Mouse (Mus musculus): Measurements from ENCODE around the gene 1700028K03Rik. TPM values are rescaled to one million over a fixed set of nuclear protein-coding genes. Genes with fewer than 3 reads are reported as not detected.

1700028K03Rik gene
- polyA plus RNA-seq, 1 experiment from 2014 or later = 0.20 TPM

- ATAC-seq (ENCODE audit: low FRiP score) (no peak), DNase-seq (ENCODE audit: low spot score) (no peak)
- Histone ChIP-seq H3K27ac (no peak overlapping the region), H3K4me3 (replicated peaks; ENCODE audit: low read length) (no peak overlapping the region), H3K9me3 (ENCODE audit: control insufficient read depth, low read length) (no peaks in the 10 kb centered on the region), H3K4me1 (replicated peaks; ENCODE audit: control insufficient read depth, insufficient read depth, low read length) (peaks cover 15% of the 10 kb centered on the region), H3K27me3 (ENCODE audit: control insufficient read depth, insufficient read depth, low read length) (no peaks in the 10 kb centered on the region), H3K4me2 (replicated peaks) (no peak overlapping the region), H3K9ac (no peak overlapping the region), H3K36me3 (replicated peaks; ENCODE audit: control insufficient read depth, insufficient read depth) (peaks cover 29% of the 10 kb centered on the region)
- WGBS = 87% methylated on average over 1 of the region's 1 CpGs
Observed at GRCm38 (mm10) chr5:107500741-107501140, 33.8 kb upstream of the 1700028K03Rik start.

DNA sequence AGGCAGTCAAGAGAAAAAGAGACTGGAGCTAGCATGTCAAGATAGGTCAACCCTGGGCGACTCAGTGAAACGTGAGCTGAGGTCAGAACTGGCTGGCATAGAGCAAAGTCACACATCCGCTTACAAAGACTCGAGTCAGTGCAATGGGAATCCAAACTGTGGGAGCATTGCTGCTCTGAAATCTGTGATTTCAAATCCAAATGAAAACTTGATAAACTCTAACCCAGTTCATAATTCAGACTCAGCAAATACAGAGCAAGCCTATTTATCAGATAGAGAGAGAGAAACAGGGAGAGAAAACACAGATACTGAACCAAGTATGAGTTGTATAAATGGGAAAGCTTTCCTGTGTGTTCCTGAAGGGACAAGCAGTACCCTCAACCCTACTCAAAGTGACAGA is 27.2 kb upstream of the 1700028K03Rik start, which contains the start of gene Gm42669:
Gene Gm42669, plus strand, starts transcription at position 301 of the 400 bp plus-strand sequence.
- no peak for ATAC-seq (ENCODE audit: low FRiP score)
- H3K27me3 ChIP-seq (ENCODE audit: control insufficient read depth, insufficient read depth, low read length) = no peaks in the 10 kb centered on the region
- H3K36me3 ChIP-seq (replicated peaks; ENCODE audit: control insufficient read depth, insufficient read depth) = peaks cover 61% of the 10 kb centered on the region
- H3K4me1 ChIP-seq (replicated peaks; ENCODE audit: control insufficient read depth, insufficient read depth, low read length) = no peaks in the 10 kb centered on the region
- no peak within 1 kb of the TSS for H3K4me3 ChIP-seq (replicated peaks; ENCODE audit: low read length)
- no peak within 1 kb of the TSS for H3K4me2 ChIP-seq (replicated peaks)
- H3K9me3 ChIP-seq (ENCODE audit: control insufficient read depth, low read length) = no peaks in the 10 kb centered on the region
- H3K9ac ChIP-seq = no peak within 1 kb of the TSS
- DNase-seq (ENCODE audit: low spot score) = no peak
- 86% methylated on average over 4 of the region's 4 CpGs for WGBS
- H3K27ac ChIP-seq = no peak within 1 kb of the TSS

- H3K27me3 ChIP-seq (ENCODE audit: control insufficient read depth, insufficient read depth, low read length) = no peaks in the 10 kb centered on the region
- no peak for DNase-seq (ENCODE audit: low spot score)
- peaks cover 42% of the 10 kb centered on the region for H3K36me3 ChIP-seq (replicated peaks; ENCODE audit: control insufficient read depth, insufficient read depth)
- no peak overlapping the region for H3K4me2 ChIP-seq (replicated peaks)
- H3K4me3 ChIP-seq (replicated peaks; ENCODE audit: low read length) = no peak overlapping the region
- 92% methylated on average over 10 of the region's 10 CpGs for WGBS
- ATAC-seq (ENCODE audit: low FRiP score) = no peak
- no peak overlapping the region for H3K27ac ChIP-seq
- H3K9ac ChIP-seq = no peak overlapping the region
- H3K4me1 ChIP-seq (replicated peaks; ENCODE audit: control insufficient read depth, insufficient read depth, low read length) = no peaks in the 10 kb centered on the region
- no peaks in the 10 kb centered on the region for H3K9me3 ChIP-seq (ENCODE audit: control insufficient read depth, low read length)
Observed at GRCm38 (mm10) chr5:107510503-107510902, 24.0 kb upstream of the 1700028K03Rik start.

DNA sequence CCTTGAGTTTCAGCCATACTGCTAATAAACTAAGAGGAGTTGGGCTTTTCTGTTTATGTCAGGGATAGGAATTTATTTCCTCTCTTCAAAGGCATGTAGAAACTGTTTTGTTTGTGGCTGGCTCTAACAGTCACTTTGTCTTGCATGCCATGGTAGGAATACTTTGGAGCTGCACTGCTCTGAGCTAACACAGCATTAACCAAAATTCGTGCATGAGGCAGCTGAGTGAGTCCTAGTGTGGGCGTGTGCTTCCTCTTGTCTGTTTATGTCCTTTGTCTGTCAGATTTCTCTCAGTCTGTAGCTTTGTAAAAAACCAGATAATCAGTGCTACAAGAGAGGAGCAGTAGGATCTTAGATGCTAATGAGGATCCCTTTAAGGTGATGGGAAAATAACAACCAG is 23.2 kb upstream of the 1700028K03Rik start:
- DNase-seq (ENCODE audit: low spot score) = no peak
- H3K27ac ChIP-seq = no peak overlapping the region
- H3K9me3 ChIP-seq (ENCODE audit: control insufficient read depth, low read length) = no peaks in the 10 kb centered on the region
- no peak for ATAC-seq (ENCODE audit: low FRiP score)
- WGBS = 66% methylated on average over 2 of the region's 2 CpGs
- H3K36me3 ChIP-seq (replicated peaks; ENCODE audit: control insufficient read depth, insufficient read depth) = peaks cover 36% of the 10 kb centered on the region
- no peak overlapping the region for H3K4me2 ChIP-seq (replicated peaks)
- H3K27me3 ChIP-seq (ENCODE audit: control insufficient read depth, insufficient read depth, low read length) = no peaks in the 10 kb centered on the region
- no peak overlapping the region for H3K4me3 ChIP-seq (replicated peaks; ENCODE audit: low read length)
- H3K4me1 ChIP-seq (replicated peaks; ENCODE audit: control insufficient read depth, insufficient read depth, low read length) = no peaks in the 10 kb centered on the region
- no peak overlapping the region for H3K9ac ChIP-seq

DNA sequence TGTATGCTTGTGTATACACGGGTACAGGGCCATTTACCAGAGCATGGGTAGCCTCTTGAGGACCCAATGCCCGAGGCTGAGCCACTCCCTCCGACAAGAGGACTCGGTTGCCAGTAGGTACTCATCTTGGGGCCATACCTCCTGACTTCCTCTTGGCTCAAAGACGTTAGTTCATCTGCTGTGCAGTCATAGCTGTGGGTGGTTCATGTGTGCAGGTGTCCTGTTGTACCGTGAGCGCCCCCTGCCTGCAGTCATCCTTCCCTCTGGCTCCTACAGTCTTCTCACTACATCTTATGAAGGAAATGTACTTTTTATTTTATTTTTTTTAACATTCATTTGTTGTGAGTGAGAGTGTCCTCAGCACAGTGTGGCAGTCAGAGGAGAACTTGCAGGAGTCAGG is 20.9 kb upstream of the 1700028K03Rik start:
- H3K9ac ChIP-seq = no peak overlapping the region
- ATAC-seq (ENCODE audit: low FRiP score) (no peak), DNase-seq (ENCODE audit: low spot score) (no peak)
- no peaks in the 10 kb centered on the region for H3K4me1 ChIP-seq (replicated peaks; ENCODE audit: control insufficient read depth, insufficient read depth, low read length)
- H3K27me3 ChIP-seq (ENCODE audit: control insufficient read depth, insufficient read depth, low read length) = no peaks in the 10 kb centered on the region
- H3K36me3 ChIP-seq (replicated peaks; ENCODE audit: control insufficient read depth, insufficient read depth) = peaks cover 16% of the 10 kb centered on the region
- 49% methylated on average over 7 of the region's 7 CpGs for WGBS
- H3K4me3 ChIP-seq (replicated peaks; ENCODE audit: low read length) = no peak overlapping the region
- H3K4me2 ChIP-seq (replicated peaks) = no peak overlapping the region
- H3K9me3 ChIP-seq (ENCODE audit: control insufficient read depth, low read length) = no peaks in the 10 kb centered on the region
- no peak overlapping the region for H3K27ac ChIP-seq

DNA sequence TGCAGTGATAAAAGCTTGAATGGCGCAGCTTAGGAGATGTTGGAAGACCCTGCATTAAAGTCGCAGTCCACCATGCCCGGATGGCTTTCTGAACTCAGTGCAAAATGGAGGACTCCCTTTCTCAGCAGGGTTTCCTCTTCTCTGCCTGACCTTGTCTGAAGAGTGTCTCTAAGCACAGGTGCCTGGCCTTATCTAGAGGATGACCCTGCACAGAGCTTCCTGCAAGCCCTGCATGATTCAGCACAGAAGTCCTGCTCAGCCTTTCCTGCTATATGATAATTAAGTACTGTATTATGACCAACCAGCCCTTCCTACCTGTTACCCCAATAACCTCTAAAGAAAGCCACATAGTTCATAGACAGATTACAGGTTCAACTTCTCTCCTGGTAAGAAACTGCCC is 19.1 kb upstream of the 1700028K03Rik start:
- H3K4me3 ChIP-seq (replicated peaks; ENCODE audit: low read length) = no peak overlapping the region
- ATAC-seq (ENCODE audit: low FRiP score) = no peak
- H3K9ac ChIP-seq = no peak overlapping the region
- H3K36me3 ChIP-seq (replicated peaks; ENCODE audit: control insufficient read depth, insufficient read depth) = peaks cover 10% of the 10 kb centered on the region
- WGBS = 91% methylated on average over 3 of the region's 3 CpGs
- H3K4me1 ChIP-seq (replicated peaks; ENCODE audit: control insufficient read depth, insufficient read depth, low read length) = no peaks in the 10 kb centered on the region
- H3K4me2 ChIP-seq (replicated peaks) = no peak overlapping the region
- no peaks in the 10 kb centered on the region for H3K9me3 ChIP-seq (ENCODE audit: control insufficient read depth, low read length)
- no peak for DNase-seq (ENCODE audit: low spot score)
- no peaks in the 10 kb centered on the region for H3K27me3 ChIP-seq (ENCODE audit: control insufficient read depth, insufficient read depth, low read length)
- H3K27ac ChIP-seq = no peak overlapping the region

DNA sequence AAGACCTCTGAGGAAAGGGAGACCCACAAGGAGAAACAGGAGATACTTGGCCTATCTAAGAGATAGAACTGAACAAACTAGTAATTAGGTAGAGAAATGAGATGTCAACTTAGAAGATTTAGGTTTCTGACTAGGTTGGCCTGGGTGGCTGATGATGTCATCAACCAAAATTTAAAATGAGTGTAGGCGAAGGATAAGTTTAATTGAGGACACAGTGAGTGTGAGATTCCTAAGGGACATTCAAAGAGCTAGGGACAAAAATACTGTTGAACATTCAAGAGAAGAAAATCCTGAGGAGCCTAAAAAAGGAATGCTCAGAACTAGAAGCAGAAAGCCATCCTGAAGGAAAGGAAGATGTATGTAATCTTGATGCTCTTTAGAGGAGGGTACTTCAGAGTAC is 18.4 kb upstream of the 1700028K03Rik start:
- no peak overlapping the region for H3K4me2 ChIP-seq (replicated peaks)
- H3K27me3 ChIP-seq (ENCODE audit: control insufficient read depth, insufficient read depth, low read length) = no peaks in the 10 kb centered on the region
- no peaks in the 10 kb centered on the region for H3K9me3 ChIP-seq (ENCODE audit: control insufficient read depth, low read length)
- WGBS = 95% methylated on average over 1 of the region's 1 CpGs
- no peak overlapping the region for H3K4me3 ChIP-seq (replicated peaks; ENCODE audit: low read length)
- no peak overlapping the region for H3K9ac ChIP-seq
- H3K27ac ChIP-seq = no peak overlapping the region
- ATAC-seq (ENCODE audit: low FRiP score) = no peak
- no peak for DNase-seq (ENCODE audit: low spot score)
- H3K36me3 ChIP-seq (replicated peaks; ENCODE audit: control insufficient read depth, insufficient read depth) = peaks cover 4% of the 10 kb centered on the region
- H3K4me1 ChIP-seq (replicated peaks; ENCODE audit: control insufficient read depth, insufficient read depth, low read length) = no peaks in the 10 kb centered on the region

- Histone ChIP-seq H3K4me2 (replicated peaks) (no peak overlapping the region), H3K4me1 (replicated peaks; ENCODE audit: control insufficient read depth, insufficient read depth, low read length) (no peaks in the 10 kb centered on the region), H3K9me3 (ENCODE audit: control insufficient read depth, low read length) (no peaks in the 10 kb centered on the region), H3K36me3 (replicated peaks; ENCODE audit: control insufficient read depth, insufficient read depth) (no peaks in the 10 kb centered on the region), H3K4me3 (replicated peaks; ENCODE audit: low read length) (no peak overlapping the region), H3K27ac (no peak overlapping the region), H3K9ac (no peak overlapping the region), H3K27me3 (ENCODE audit: control insufficient read depth, insufficient read depth, low read length) (no peaks in the 10 kb centered on the region)
- no peak for ATAC-seq (ENCODE audit: low FRiP score)
- 86% methylated on average over 4 of the region's 4 CpGs for WGBS
- DNase-seq (ENCODE audit: low spot score) = no peak
Observed at GRCm38 (mm10) chr5:107518602-107519001, 15.9 kb upstream of the 1700028K03Rik start.

- no peak for DNase-seq (ENCODE audit: low spot score)
- H3K27me3 ChIP-seq (ENCODE audit: control insufficient read depth, insufficient read depth, low read length) = no peaks in the 10 kb centered on the region
- WGBS = 89% methylated on average over 6 of the region's 6 CpGs
- no peaks in the 10 kb centered on the region for H3K4me1 ChIP-seq (replicated peaks; ENCODE audit: control insufficient read depth, insufficient read depth, low read length)
- no peak overlapping the region for H3K4me3 ChIP-seq (replicated peaks; ENCODE audit: low read length)
- no peaks in the 10 kb centered on the region for H3K9me3 ChIP-seq (ENCODE audit: control insufficient read depth, low read length)
- ATAC-seq (ENCODE audit: low FRiP score) = no peak
- no peaks in the 10 kb centered on the region for H3K36me3 ChIP-seq (replicated peaks; ENCODE audit: control insufficient read depth, insufficient read depth)
- H3K27ac ChIP-seq = no peak overlapping the region
- no peak overlapping the region for H3K4me2 ChIP-seq (replicated peaks)
- H3K9ac ChIP-seq = no peak overlapping the region
Observed at GRCm38 (mm10) chr5:107521386-107521785, 13.1 kb upstream of the 1700028K03Rik start.

GRCm38 (mm10) chr5:107521897-107522296 is 12.6 kb upstream of the 1700028K03Rik start:
- Histone ChIP-seq H3K36me3 (replicated peaks; ENCODE audit: control insufficient read depth, insufficient read depth) (no peaks in the 10 kb centered on the region), H3K9ac (no peak overlapping the region), H3K27me3 (ENCODE audit: control insufficient read depth, insufficient read depth, low read length) (no peaks in the 10 kb centered on the region), H3K4me2 (replicated peaks) (no peak overlapping the region), H3K4me3 (replicated peaks; ENCODE audit: low read length) (no peak overlapping the region), H3K27ac (no peak overlapping the region), H3K4me1 (replicated peaks; ENCODE audit: control insufficient read depth, insufficient read depth, low read length) (no peaks in the 10 kb centered on the region), H3K9me3 (ENCODE audit: control insufficient read depth, low read length) (no peaks in the 10 kb centered on the region)
- DNase-seq (ENCODE audit: low spot score) (no peak), ATAC-seq (ENCODE audit: low FRiP score) (no peak)
- 85% methylated on average over 7 of the region's 7 CpGs for WGBS

Data from hindbrain, embryonic 14.5 days (tissue).